Mouse (Mus musculus): ENCODE data around the gene Afdn. TPM values are rescaled to one million over a fixed set of nuclear protein-coding genes. Genes with fewer than 3 reads are reported as not detected.
"Not testable (repeated sequence)": the region's sequence is repeated elsewhere in the genome, so short reads cannot be mapped to it uniquely, and the experiment has no call there.

Afdn gene
- total RNA-seq, 2 experiments from 2014 or later: 130 to 134 TPM

GRCm38 (mm10) chr17:13769256-13769655 lies 8.9 kb downstream of the Afdn start:
- DNase-seq (ENCODE audit: low spot score in 2 of 2): no peak

GRCm38 (mm10) chr17:13777676-13778075 lies 17.3 kb downstream of the Afdn start:
- DNase-seq (ENCODE audit: low spot score in 2 of 2): no peak

- no peak for DNase-seq (ENCODE audit: low spot score in 2 of 2)
Measured at GRCm38 (mm10) chr17:13778865-13779264, 18.5 kb downstream of the Afdn start.

DNA sequence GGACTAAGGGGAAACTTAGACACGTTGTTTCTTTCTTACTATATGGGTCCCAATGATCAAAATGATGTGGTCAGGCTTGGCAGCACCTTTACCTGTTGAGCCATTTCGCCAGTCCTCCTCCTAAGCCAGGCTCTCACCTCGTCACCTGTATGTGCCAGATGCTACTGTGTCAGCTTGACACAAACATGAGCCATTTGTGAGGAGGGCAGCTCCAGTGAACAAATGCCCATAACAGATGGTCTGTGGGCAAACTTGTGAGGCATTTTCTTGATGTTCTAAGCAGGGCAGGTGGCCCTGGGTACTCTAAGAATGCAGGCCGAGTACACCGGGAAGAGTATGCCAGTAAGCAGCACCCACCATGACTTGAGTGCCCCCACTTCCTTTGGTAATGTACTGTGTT lies 21.6 kb downstream of the Afdn start:
- no peak for DNase-seq (ENCODE audit: low spot score in 2 of 2)

DNA sequence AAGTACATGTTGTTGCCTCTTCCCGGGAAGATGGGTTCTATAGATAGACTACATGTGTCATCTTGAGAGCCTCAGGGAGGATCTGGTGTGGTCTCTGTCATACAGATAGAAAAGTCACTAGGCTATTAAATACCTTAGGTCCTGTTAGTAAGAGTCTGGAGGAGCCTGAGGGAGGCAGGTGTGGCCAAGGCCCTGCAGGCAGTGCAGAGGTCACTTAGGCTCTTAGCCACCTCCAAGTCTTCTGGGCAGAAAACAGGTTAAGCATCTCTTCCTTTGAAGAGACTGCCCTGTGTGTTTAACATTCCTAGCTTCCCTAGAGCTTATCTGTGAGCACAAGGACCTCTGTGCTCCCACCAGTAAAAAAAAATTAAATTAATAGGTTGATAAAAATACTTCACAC lies 23.1 kb downstream of the Afdn start:
- no peak for DNase-seq (ENCODE audit: low spot score in 2 of 2)

DNA sequence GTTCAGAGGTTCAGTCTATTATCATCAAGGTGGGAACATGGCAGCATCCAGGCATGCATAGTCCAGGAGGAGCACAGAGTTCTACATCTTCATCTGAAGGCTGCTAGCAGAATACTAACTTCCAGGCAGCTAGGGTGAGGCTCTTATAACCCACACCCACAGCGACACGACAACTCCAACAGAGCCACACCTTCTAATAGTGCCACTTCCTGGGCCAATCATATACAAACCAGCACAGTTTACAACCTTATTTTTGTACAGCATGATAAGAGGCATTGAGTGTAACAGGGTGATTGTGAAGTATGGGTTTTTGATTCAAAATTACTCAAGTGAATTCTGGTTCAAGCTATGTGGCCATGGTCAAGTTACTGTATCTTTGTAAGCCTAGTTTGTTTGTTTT lies 29.7 kb downstream of the Afdn start:
- not testable (repeated sequence) for DNase-seq (ENCODE audit: low spot score in 2 of 2)

DNA sequence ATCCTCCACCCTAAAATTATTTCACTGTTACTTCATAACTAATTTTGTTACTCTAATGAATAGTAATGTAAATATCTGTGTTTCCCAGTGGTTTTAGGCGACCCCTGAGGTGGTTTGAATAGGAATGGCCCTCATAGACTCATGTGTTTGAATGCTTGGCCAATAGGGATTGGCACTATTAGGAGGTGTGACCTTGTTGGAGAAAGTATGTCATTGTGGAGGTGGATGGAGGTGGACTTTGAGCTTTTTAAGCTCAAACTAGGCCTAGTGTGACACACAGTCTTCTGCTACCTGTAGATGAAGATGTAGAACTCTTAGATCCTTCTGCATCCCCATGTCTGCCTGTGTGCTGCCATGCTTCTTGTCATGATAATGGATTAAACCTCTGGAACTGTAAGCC lies 37.4 kb downstream of the Afdn start:
- DNase-seq (ENCODE audit: low spot score in 2 of 2): no peak

DNA sequence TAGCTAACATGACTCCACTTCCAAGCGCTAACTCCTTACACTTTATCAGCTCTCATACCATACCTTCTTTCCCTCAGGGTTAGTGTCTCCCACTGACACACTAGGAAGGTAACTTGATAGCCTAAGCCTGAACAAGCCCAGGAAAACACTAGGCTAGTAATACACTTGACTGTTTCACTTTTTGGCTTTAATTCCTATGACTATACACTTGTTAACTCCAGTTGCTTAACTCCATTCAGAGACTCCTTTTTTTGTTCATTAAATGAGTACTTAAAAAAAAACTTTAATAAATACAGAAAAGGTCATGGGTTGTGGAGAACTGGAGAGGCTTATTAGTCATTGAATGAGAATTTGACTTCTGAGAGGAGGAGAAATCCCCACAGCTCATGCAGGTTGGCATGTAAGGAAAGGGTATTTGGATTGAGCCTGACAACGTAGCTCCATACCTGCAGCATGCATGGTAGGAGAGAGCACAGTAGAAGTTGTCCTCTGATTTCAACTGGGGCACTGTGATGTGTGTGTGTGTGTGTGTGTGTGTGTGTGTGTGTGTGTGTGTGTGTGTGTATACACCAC lies 42.6 kb downstream of the Afdn start:
- no peak for DNase-seq (ENCODE audit: low spot score in 2 of 2)

GRCm38 (mm10) chr17:13806016-13806415 lies 45.7 kb downstream of the Afdn start:
- DNase-seq (ENCODE audit: low spot score in 2 of 2): no peak

DNA sequence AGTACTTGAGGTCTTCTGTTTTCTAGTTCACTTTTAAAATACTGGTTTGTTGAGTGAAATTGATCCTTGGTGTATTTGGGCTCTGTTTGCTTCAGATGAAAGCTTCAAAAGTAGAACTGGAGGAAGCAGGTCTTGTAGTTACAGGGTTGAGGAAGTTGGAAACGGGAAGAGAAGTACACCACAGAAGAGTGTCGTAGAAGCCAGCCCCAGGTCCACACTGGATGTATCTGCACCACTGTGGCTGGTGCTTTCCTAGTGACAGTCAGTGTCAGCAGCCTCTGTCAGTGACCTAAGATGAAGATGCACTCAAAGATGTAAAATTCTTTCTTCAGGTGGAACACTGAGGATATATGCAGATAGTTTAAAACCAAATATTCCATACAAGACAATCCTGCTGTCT lies 57.5 kb downstream of the Afdn start:
- peak in 1 of 2 experiments; percentile 3 for DNase-seq (ENCODE audit: low spot score in 2 of 2)

DNA sequence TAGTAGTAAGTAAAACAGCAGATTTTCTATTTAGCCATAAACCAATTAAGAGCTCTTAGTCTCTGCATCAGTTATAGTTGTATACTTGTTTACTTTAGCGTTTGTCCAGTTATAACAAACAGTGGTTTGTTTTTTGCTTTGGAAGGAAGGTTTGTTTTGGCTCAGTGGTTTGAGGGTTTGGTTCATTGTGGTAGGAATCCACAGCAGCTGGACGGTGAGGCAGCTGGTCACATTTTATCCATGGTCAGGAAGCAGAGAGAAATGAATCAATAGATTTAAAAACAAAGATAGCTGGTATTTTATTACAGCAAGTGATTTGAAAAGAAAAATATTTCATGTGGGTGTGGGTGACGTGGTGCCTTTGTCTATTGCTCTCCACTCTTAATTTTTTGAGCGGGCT lies 59.0 kb downstream of the Afdn start:
- DNase-seq (ENCODE audit: low spot score in 2 of 2): no peak

GRCm38 (mm10) chr17:13820676-13821075 lies 60.3 kb downstream of the Afdn start:
- no peak for DNase-seq (ENCODE audit: low spot score in 2 of 2)

GRCm38 (mm10) chr17:13825421-13825820 lies 65.1 kb downstream of the Afdn start:
- no peak for DNase-seq (ENCODE audit: low spot score in 2 of 2)

DNA sequence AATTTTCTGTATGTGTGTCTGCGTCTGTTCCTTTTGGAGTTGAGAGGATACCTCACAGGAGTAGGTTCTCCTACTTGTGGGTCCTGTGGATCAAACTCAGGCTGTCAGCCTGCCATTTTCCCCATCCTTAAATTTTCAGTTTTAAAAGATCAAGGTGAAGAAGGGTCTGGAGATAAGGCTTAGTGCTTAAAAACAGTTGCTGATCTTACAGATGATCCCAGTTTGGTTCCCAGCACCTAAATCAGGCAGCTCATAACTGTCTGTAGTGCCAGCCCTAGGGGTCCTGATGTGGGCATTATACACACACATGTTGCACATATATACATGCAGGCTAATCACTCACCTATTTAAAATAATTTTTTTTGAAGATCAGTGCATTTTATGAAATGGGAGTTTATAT lies 69.9 kb downstream of the Afdn start:
- no peak for DNase-seq (ENCODE audit: low spot score in 2 of 2)

- DNase-seq (ENCODE audit: low spot score in 2 of 2): peak; percentile 52 to 64
Measured at GRCm38 (mm10) chr17:13830636-13831341, 70.5 kb downstream of the Afdn start.

DNA sequence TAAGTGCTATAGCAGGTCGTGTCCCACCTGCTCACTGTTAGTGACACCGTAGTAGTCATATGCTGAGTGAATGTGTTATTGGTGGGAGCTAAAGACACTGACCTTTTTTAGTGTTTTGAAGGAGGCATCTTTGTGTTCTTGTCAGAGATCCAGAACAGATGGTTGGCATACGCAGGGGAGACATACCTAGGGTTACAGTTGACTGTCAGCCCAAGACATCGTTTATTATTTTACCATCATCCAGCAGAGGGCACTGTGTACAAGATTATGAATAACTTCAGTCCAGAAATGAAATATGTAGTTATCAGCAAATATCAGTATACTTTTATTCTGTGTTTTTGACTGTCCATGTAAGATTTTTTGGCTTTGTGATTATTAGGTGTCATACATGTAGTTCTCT lies 75.5 kb downstream of the Afdn start:
- no peak for DNase-seq (ENCODE audit: low spot score in 2 of 2)

GRCm38 (mm10) chr17:13850175-13850574 lies 89.8 kb downstream of the Afdn start:
- no peak for DNase-seq (ENCODE audit: low spot score in 2 of 2)

GRCm38 (mm10) chr17:13853883-13854282 lies 93.5 kb downstream of the Afdn start:
- DNase-seq (ENCODE audit: low spot score in 2 of 2): not testable (repeated sequence)

DNA sequence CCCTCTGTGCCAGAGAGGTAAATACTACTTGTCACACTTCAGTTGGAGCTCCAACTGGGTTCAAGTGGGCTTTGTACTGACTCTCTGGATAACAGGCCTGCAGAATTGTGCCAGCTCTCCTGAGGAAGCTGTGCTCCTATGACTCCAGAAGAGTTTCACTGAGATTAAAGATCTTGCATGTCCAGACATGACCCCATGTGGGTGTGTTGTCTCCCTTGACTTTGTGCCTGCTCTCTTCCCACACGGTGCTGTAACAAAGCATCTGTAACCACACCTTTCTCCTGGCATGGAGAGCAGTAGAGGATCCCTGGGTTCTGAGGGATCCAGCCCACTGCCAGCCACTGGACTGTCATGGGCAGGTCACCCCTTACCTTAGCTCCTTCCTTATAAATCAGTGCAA lies 95.1 kb downstream of the Afdn start:
- DNase-seq (ENCODE audit: low spot score in 2 of 2): no peak

DNA sequence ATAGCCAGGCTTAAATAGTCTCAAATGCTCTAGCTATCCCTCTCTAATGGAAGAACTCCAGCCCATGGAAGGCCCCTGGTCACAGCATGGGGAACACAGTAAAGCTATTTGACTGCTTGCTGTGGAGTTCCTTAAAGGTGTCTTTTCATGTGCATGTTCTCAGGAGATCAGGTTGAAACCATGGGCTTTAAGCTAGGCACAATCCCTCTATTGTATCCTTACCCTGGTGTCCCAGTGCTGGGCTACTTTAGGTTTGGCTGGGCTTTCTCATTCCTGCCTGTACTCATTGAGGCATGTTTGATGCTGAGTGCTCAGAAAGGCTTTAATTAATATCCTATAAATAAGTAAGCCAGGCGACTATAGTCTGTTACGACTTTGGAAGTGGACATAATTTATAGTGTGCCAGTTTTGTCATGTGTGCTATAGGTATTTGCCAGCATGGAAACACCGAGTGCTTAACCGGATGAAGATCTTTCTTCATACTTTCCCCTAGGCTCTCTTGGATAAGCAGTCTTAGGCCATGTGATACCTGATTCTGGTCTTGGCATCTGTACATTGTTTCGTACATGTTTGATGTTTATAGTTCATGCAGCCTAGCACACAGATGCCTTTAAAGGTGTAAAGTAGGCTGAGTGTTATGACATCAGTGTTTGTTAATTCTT lies 96.2 kb downstream of the Afdn start:
- DNase-seq (ENCODE audit: low spot score in 2 of 2): no peak

DNA sequence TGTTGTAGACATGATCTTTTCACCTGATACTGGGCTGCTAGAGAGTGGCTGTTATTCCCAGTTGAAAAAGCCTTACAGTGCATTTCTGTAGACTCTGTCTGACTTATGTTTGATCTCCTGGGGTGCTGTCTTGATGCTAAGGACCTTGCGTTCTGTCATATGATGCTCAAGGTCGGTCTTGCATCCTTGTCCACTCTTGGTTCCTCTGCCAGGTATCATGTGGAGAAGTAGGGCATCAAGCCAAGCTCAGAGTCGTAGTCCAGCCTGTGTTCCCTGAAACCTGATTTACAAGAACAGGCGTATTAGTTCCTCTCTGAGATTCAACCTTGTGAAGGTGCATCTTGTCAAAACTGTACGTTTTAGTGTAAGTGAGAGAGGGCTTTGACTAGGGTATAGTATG lies 105.0 kb downstream of the Afdn start:
- no peak for DNase-seq (ENCODE audit: low spot score in 2 of 2)

- DNase-seq (ENCODE audit: low spot score in 2 of 2): no peak
Measured at GRCm38 (mm10) chr17:13866951-13867351, 106.6 kb downstream of the Afdn start.

- no peak for DNase-seq (ENCODE audit: low spot score in 2 of 2)
Measured at GRCm38 (mm10) chr17:13867475-13867874, 107.1 kb downstream of the Afdn start.
